Mouse (Mus musculus) MEL (cell line): ENCODE measurements around the gene Snx3. TPM values are rescaled to one million over a fixed set of nuclear protein-coding genes. Genes with fewer than 3 reads are reported as not detected.

Experiments used
- DNase-seq: peaks from one replicate; pipeline ENCODE4 v3.0.0; 2011; ENCODE audit warnings: low read depth, low spot score
- H3K27ac ChIP-seq: 2 replicates; pipeline ENCODE4 v1.5.1; 2012; ENCODE audit warnings: low read depth, mild to moderate bottlenecking, control low read depth, low read length, moderate library complexity; ENCODE audit not compliant: control insufficient read depth
- H3K27me3 ChIP-seq, 2 experiments: fragments of 150-350 bp in 1 of 2; sonication (generic) in 1 of 2; 2 replicates each; pipeline ENCODE4 v1.6.1; 2012; ENCODE audit warnings: low read length in 2 of 2, mild to moderate bottlenecking in 2 of 2, improper control_type of control experiment in 1 of 2, moderate library complexity in 1 of 2; ENCODE audit not compliant: insufficient read depth in 2 of 2, control insufficient read depth in 1 of 2
- H3K36me3 ChIP-seq, 2 experiments: 2 replicates each; pipeline ENCODE4 v1.6.1; 2012 to 2014; ENCODE audit warnings: low read length in 2 of 2, improper control_type of control experiment in 1 of 2, inconsistent platforms in 1 of 2, mild to moderate bottlenecking in 1 of 2; ENCODE audit not compliant: insufficient read depth in 2 of 2, control insufficient read depth in 1 of 2
- H3K4me1 ChIP-seq, 2 experiments: fragments of 150-350 bp in 1 of 2; sonication (generic) in 1 of 2; 2 replicates each; pipeline ENCODE4 v1.6.1; 2012; ENCODE audit warnings: low read length in 2 of 2, improper control_type of control experiment in 1 of 2, mild to moderate bottlenecking in 1 of 2; ENCODE audit not compliant: insufficient read depth in 2 of 2, control insufficient read depth in 1 of 2
- H3K4me3 ChIP-seq, 2 experiments: fragments of 150-350 bp in 1 of 2; sonication (generic) in 1 of 2; 2 replicates each; pipeline ENCODE4 v1.5.1; 2012; ENCODE audit warnings: low read depth in 2 of 2, low read length in 2 of 2, mild to moderate bottlenecking in 2 of 2, moderate library complexity in 2 of 2, control low read depth in 1 of 2, improper control_type of control experiment in 1 of 2; ENCODE audit not compliant: control insufficient read depth in 1 of 2, insufficient read depth in 1 of 2
- H3K79me2 ChIP-seq: 2 replicates; pipeline ENCODE4 v1.6.1; 2012; ENCODE audit warnings: mild to moderate bottlenecking, low read length, moderate library complexity; ENCODE audit not compliant: control insufficient read depth, poor library complexity, insufficient read depth
- H3K9ac ChIP-seq: 2 replicates; pipeline ENCODE4 v1.6.1; 2012; ENCODE audit warnings: low read depth, mild to moderate bottlenecking, control low read depth, low read length, moderate library complexity; ENCODE audit not compliant: control insufficient read depth, poor library complexity, severe bottlenecking
- H3K9me3 ChIP-seq: fragments of 150-350 bp; sonication (generic); replicated peaks from 2 replicates; pipeline ENCODE4 v1.6.1; 2012; ENCODE audit warnings: mild to moderate bottlenecking, low read length, improper control_type of control experiment, moderate library complexity; ENCODE audit not compliant: insufficient read depth
- CHD2 ChIP-seq: IDR thresholded peaks from 2 replicates; pipeline ENCODE4 v1.6.1; 2011; ENCODE audit warnings: low read length, improper control_type of control experiment
- E2F4 ChIP-seq: IDR thresholded peaks from 2 replicates; pipeline ENCODE4 v1.6.1; 2011; ENCODE audit warnings: low read depth, low read length, improper control_type of control experiment, borderline replicate concordance
- ETS1 ChIP-seq: IDR thresholded peaks from 2 replicates; pipeline ENCODE4 v1.6.1; 2012; ENCODE audit warnings: low read depth, mild to moderate bottlenecking, inconsistent platforms, low read length, improper control_type of control experiment, moderate library complexity
- GABPA ChIP-seq: IDR thresholded peaks from 2 replicates; pipeline ENCODE4 v1.6.1; 2012; ENCODE audit warnings: low read depth, mild to moderate bottlenecking, inconsistent platforms, low read length, improper control_type of control experiment, moderate library complexity
- JUND ChIP-seq: IDR thresholded peaks from 2 replicates; pipeline ENCODE4 v1.6.1; 2011; ENCODE audit warnings: low read depth, mild to moderate bottlenecking, improper control_type of control experiment, low read length
- KAT2A ChIP-seq: conservative IDR thresholded peaks from 2 replicates; pipeline ENCODE4 v1.6.1; 2012; ENCODE audit warnings: low read depth, low read length, improper control_type of control experiment, inconsistent platforms
- MAFK ChIP-seq: IDR thresholded peaks from 2 replicates; pipeline ENCODE4 v1.6.1; 2011; ENCODE audit warnings: low read depth, mild to moderate bottlenecking, low read length, improper control_type of control experiment, borderline replicate concordance
- MAX ChIP-seq: IDR thresholded peaks from 2 replicates; pipeline ENCODE4 v1.6.1; 2011; ENCODE audit warnings: low read length, improper control_type of control experiment
- MAZ ChIP-seq: IDR thresholded peaks from 2 replicates; pipeline ENCODE4 v1.6.1; 2012; ENCODE audit warnings: low read depth, mild to moderate bottlenecking, inconsistent platforms, low read length, improper control_type of control experiment
- MEF2A ChIP-seq: IDR thresholded peaks from 2 replicates; pipeline ENCODE4 v1.6.1; 2014; ENCODE audit warnings: low read depth, mild to moderate bottlenecking, inconsistent platforms, low read length, improper control_type of control experiment; ENCODE audit not compliant: poor library complexity, insufficient replicate concordance, severe bottlenecking; ENCODE audit errors: extremely low read depth
- MYC ChIP-seq: IDR thresholded peaks from 2 replicates; pipeline ENCODE4 v1.6.1; 2011; ENCODE audit warnings: low read depth, mild to moderate bottlenecking, low read length, improper control_type of control experiment, moderate library complexity
- NELFE ChIP-seq: IDR thresholded peaks from 2 replicates; pipeline ENCODE4 v1.6.1; 2011; ENCODE audit warnings: low read depth, low read length, improper control_type of control experiment
- NRF1 ChIP-seq: IDR thresholded peaks from 2 replicates; pipeline ENCODE4 v1.6.1; 2014; ENCODE audit warnings: low read depth, mild to moderate bottlenecking, inconsistent platforms, low read length, improper control_type of control experiment, moderate library complexity; ENCODE audit not compliant: poor library complexity, insufficient read depth, severe bottlenecking
- POLR2A ChIP-seq, 2 experiments: IDR thresholded peaks; 2 replicates each; pipeline ENCODE4 v1.6.1; 2011 to 2012; ENCODE audit warnings: low read length in 2 of 2, mild to moderate bottlenecking in 2 of 2, control low read depth in 1 of 2, improper control_type of control experiment in 1 of 2, low read depth in 1 of 2, moderate library complexity in 1 of 2; ENCODE audit not compliant: control insufficient read depth in 1 of 2, insufficient read depth in 1 of 2, poor library complexity in 1 of 2
- POLR2AphosphoS5 ChIP-seq: IDR thresholded peaks from 2 replicates; pipeline ENCODE4 v1.6.1; 2012; ENCODE audit warnings: low read depth, borderline replicate concordance, mild to moderate bottlenecking, inconsistent platforms, low read length, moderate library complexity, mixed read lengths
- RAD21 ChIP-seq: IDR thresholded peaks from 2 replicates; pipeline ENCODE4 v1.6.1; 2011; ENCODE audit warnings: mild to moderate bottlenecking, low read depth, low read length, improper control_type of control experiment
- SMC3 ChIP-seq: IDR thresholded peaks from 2 replicates; pipeline ENCODE4 v1.6.1; 2011; ENCODE audit warnings: low read depth, low read length, improper control_type of control experiment
- TAL1 ChIP-seq: IDR thresholded peaks from 2 replicates; pipeline ENCODE4 v1.6.1; 2012; ENCODE audit warnings: mild to moderate bottlenecking, inconsistent platforms, low read length, moderate library complexity, mixed read lengths
- TCF12 ChIP-seq: IDR thresholded peaks from 2 replicates; pipeline ENCODE4 v1.6.1; 2014; ENCODE audit warnings: low read depth, mild to moderate bottlenecking, inconsistent platforms, low read length, improper control_type of control experiment, moderate library complexity
- USF2 ChIP-seq, 2 experiments: IDR thresholded peaks; 2 replicates each; pipeline ENCODE4 v1.6.1; 2011 to 2012; ENCODE audit warnings: improper control_type of control experiment in 2 of 2, low read length in 2 of 2, borderline replicate concordance in 1 of 2, inconsistent platforms in 1 of 2, low read depth in 1 of 2, mild to moderate bottlenecking in 1 of 2; ENCODE audit not compliant: insufficient read depth in 1 of 2
- ZC3H11A ChIP-seq: IDR thresholded peaks from 2 replicates; pipeline ENCODE4 v1.6.1; 2012; ENCODE audit warnings: low read depth, mild to moderate bottlenecking, inconsistent platforms, low read length, improper control_type of control experiment
- ZMIZ1 ChIP-seq: IDR thresholded peaks from 2 replicates; pipeline ENCODE4 v1.6.1; 2012; ENCODE audit warnings: low read depth, mild to moderate bottlenecking, inconsistent platforms, low read length, improper control_type of control experiment, moderate library complexity
- polyA plus RNA-seq, 2 experiments: library from polyadenylated mRNA; stranded (reverse) in 1 of 2; unstranded in 1 of 2; fragments of >175 nt in 1 of 2; fragments of >200 nt in 1 of 2; gene quantifications; 2 replicates each; pipeline versions ENCODE4 v1.2.1 to v1.2.4; 2012; ENCODE audit warnings: low replicate concordance in 2 of 2, low read depth in 1 of 2; ENCODE audit not compliant: insufficient read length in 2 of 2, insufficient read depth in 1 of 2, missing spikeins in 1 of 2
- total RNA-seq: library from RNA; depleted of rRNA; stranded (reverse); fragments of 300-350 nt; gene quantifications from 2 replicates; pipeline ENCODE4 v1.2.3, GENCODE M21; 2012

Snx3 gene
- total and polyA plus RNA-seq, 3 experiments: 107 to 320 TPM; not detected in 1

- no peaks in the 10 kb centered on the region for H3K79me2 ChIP-seq
- no peaks in the 10 kb centered on the region for H3K36me3 ChIP-seq
- no peak overlapping the region for H3K9ac ChIP-seq
- peaks cover 3 to 5% of the 10 kb centered on the region in 2 experiments for H3K27me3 ChIP-seq
- TF ChIP-seq E2F4 (no peak), TAL1 (no peak), KAT2A (no peak), MYC (no peak), CHD2 (no peak), MAX (no peak), MEF2A (no peak), NELFE (no peak), RAD21 (no peak), POLR2AphosphoS5 (no peak), ETS1 (no peak), TCF12 (no peak)
- TF ChIP-seq, all 39 proteins: peak for 0
- no peaks in the 10 kb centered on the region for H3K9me3 ChIP-seq
- no peak overlapping the region for H3K27ac ChIP-seq
- no peaks in the 10 kb centered on the region for H3K4me1 ChIP-seq
- H3K4me3 ChIP-seq: no peak overlapping the region
- DNase-seq: no peak
Measured at GRCm38 (mm10) chr10:42572567-42572966, 70.7 kb downstream of the Snx3 start.

- no peak overlapping the region for H3K27ac ChIP-seq
- H3K4me1 ChIP-seq: no peaks in the 10 kb centered on the region
- H3K4me3 ChIP-seq: no peak overlapping the region
Measured at GRCm38 (mm10) chr10:42572971-42573370, 71.1 kb downstream of the Snx3 start.

More at GRCm38 (mm10) chr10:42572971-42573370, 71.1 kb downstream of the Snx3 start:
- TF ChIP-seq GABPA (no peak), ETS1 (no peak), USF2 (IDR thresholded peaks at IDR 0.05; ENCODE audit: borderline replicate concordance in 1 of 2, insufficient read depth in 1 of 2, low read depth in 1 of 2, low read length in 2 of 2) (no peak), JUND (no peak), ZMIZ1 (no peak), POLR2AphosphoS5 (no peak), MAFK (no peak), POLR2A (IDR thresholded peaks at IDR 0.05; ENCODE audit: control insufficient read depth in 1 of 2, insufficient read depth in 1 of 2, low read depth in 1 of 2, low read length in 2 of 2, poor library complexity in 1 of 2) (no peak), NRF1 (no peak), CHD2 (no peak), MAZ (no peak), SMC3 (no peak), E2F4 (no peak), ZC3H11A (no peak), KAT2A (no peak)
- Histone ChIP-seq H3K79me2 (no peaks in the 10 kb centered on the region), H3K9me3 (no peaks in the 10 kb centered on the region), H3K27me3 (peaks cover 3 to 5% of the 10 kb centered on the region in 2 experiments), H3K9ac (no peak overlapping the region), H3K36me3 (no peaks in the 10 kb centered on the region)
- DNase-seq: no peak
